Mouse (Mus musculus) 3134 (cell line): Measurements from ENCODE around the gene Tmem184b.

Experiments used
- DNase-seq: peaks from one replicate; pipeline ENCODE4 v3.0.0-alpha.2; 2011; ENCODE audit warnings: low spot score; ENCODE audit not compliant: insufficient read length; ENCODE audit errors: extremely low read depth

Gene Tmem184b

DNA sequence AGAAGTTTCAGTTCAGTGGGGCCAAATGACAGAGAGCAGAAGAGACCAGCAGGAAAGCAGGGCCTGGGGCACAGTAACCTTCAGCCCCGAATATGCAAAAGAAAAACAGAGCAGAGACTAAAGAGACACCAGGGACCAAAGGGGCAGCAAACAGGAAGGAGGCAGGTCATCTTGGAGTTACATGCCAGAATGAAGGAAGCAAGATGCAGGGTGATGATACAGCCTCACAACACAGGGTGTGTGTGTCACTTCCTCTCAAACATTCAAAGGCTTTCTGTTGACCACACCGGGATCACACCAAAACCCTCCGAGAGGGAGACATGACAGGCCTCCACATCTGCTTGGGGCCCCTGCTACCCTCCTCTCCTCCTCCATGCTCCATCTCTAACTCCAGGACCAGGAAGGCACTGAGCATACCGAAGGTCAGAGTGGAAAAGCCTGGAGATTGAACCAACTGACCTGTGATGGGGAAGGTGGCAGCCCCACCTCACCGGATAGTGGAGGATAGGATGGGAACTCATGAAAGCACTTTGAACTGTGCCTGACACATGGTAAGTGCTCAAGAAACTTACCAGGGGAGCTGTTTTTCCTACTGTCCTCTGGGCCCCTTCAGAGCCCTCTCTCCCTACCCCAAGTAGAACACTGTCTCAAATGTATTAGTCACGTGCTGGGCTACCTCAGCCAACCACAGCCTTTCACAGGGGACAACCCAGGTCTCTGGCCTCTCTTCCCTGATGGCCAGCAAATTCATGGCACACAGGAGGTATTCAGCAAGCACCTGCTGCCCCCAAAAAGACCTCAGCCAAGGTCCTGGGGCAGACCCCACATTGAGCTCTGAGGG, 3.0 kb downstream of the Tmem184b start:
- no peak for DNase-seq

DNA sequence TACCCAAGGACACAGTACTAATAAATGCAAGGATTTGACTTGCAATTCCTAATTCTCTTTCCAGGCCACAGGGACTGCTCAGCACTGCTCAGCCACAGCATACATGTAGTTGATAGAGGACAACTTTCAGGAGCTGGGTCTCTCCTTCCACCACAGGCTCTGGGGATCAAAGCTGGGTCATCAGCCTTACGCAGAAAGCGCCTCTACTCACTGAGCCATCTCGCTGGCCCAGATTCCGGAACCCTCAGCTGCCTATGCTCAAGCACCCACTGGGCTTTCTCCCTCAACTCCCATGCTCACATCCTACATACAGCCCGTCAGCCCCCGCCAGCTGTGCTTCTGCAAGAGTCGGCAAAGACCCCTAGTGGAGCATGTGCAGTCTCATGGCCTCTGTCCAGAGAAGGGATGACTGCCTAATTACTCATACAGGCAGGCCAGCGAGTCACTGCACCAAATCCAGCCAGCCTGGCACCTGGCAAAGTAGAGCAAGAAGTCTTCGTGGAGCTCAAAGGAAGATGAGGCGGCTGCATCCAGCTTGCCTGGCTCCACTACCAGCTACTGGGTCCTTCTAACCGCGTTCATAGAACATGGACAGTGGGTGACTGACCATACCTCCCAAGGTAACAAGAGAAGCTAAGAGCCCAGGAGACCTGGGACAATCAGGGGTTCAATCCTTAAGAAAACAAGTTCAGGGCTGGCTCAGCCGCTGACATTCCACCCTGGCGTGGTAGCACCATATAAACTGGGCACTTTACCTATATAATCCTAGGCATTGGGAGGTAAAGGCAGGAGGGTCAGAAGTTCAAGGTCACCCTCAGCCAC, 3.9 kb downstream of the Tmem184b start:
- no peak for DNase-seq

DNA sequence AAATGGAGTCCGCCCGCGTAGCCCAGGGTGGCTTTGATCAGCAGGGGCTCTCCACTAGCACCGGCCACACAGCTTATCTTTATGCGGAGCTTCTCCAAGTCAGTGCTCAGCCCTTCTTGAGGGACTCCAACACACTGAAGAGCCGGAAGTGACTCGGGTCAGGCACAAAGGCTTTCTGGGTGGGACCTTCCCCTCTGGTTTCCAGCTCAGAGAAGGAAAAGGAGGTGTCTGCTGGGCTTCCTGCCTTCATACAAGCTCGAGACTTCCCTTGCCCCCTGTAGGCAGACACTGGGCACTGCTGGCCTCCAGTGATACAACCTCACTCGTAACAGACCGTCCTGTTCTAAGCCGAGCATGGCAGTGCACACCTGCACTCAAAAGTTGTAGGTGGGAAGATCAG, 6.6 kb downstream of the Tmem184b start:
- DNase-seq = no peak

DNA sequence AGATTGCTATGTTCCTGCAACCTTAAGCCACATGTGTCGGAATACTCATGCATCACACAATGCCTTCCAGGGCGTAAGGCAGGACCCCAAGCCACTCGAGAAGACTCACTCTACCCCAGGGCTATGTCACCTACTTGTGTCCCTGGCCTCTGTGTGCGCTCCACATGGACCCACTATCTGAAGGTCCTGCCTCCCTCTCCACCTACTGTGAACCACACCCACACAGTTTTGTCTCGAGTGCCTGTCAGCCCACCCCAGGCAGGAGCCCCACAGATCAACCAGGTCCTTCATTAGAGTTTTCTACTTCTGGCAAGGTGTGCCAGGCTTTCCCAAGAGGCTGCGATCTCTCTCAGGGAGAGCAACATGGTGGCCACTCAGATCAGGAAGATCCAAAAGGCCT, 8.1 kb downstream of the Tmem184b start:
- DNase-seq = no peak

DNA sequence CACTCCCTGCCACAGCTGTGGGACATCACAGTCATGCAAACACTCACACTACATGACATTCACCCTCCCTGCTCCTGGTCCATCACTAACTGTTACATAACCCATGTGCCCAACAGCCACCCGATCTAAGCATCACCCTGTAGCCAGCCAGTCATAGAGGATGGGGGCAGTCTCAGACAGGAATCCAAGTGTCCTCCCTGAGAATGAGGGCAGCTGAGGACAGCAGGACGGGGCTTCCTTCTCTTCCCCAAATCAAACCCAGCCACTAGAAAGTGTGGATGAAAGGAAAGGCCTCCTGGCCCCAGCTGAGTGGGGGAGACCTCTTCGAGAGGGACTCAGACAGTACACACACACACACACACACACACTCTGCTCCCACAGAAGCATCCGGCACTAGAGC, 8.5 kb downstream of the Tmem184b start:
- DNase-seq = no peak

DNA sequence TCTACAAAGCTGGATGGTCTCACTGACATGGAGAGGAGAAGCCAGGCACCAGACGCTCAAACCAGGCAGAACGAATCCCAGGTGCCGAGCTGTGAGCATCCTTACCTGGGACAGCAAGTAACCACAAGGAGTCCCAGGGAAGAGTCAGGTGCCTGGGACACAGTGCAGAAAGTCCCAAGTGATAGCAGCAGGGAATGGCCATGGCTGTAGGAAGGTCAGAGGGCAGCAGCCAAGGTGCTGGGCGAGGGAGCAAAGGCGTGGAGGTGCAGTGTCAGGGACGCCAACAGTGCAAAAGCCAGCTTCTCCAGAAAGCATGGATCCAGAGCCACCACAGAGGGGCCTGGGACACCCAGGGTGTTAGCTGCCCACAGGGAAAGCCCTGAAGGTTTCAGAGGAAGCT, 10.3 kb downstream of the Tmem184b start:
- DNase-seq = no peak

DNA sequence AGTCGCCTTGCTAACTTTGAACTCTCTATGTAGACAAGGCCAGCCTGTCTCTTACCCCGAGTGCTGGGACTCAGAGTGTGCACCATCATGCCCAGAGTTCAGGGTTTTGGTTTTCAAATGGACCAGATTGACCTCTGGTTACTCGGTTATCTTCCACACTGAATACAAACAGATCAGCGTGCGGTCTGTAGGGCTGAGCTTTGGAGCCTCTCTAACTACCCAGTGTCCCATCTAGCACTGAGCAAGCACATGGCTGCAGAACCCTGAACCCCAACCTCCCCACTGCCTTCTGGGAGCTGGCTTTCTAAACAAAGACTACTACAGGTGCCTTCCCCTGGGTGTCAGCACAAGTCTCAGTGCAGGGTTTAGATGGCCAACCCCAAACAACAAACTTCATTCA, 10.8 kb downstream of the Tmem184b start:
- DNase-seq = no peak

DNA sequence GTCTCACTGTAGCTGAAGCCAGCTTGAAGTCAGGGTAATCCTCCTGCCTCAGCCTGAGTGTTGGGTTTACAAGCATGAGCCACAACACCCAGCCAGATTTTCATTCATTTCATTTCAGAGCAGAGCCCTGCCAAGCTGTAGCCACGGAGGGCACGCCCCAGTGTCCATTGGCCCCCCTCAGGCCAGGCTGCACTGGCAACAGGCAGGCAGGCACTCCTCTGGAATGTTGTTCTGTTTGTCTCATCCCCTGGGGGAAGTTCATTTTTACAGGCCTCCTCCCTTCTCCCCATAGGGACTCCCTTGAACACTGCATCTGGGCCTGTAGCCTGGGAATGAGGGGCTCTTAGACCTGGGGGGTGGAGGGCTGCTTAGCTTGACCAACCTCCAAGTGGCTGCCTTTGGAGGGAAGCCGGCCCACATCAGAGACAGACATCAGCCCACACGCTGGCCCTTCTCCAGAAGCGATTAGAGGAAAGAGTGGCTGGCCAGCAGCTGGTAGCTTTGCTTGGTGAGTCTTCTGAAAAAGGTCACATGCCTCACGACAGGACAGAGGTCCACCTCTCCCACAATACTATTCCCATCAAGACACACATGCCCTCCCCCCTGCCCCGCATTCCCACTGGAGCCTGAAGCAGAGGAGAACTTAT, 11.8 kb downstream of the Tmem184b start:
- DNase-seq = peak; percentile 90

DNA sequence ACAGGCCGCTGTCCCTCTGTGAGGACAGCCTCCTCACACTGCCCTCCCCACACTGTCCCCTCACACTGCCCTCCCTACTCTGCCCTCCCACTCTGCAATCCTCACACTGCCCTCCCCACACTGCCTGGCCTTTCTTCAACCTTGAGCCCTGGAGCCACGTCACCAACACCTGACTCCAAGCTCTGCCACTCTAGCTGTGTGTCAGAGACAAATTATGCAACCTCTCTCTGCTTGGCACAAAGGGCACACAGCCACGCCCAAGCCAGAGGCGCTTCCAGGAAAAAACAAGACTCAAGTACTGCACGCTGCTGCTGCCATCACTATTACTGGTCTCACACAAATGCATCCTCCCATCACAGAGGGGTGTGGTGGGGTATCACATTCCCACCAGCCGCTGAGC, 12.9 kb downstream of the Tmem184b start:
- DNase-seq = peak; percentile 82

DNA sequence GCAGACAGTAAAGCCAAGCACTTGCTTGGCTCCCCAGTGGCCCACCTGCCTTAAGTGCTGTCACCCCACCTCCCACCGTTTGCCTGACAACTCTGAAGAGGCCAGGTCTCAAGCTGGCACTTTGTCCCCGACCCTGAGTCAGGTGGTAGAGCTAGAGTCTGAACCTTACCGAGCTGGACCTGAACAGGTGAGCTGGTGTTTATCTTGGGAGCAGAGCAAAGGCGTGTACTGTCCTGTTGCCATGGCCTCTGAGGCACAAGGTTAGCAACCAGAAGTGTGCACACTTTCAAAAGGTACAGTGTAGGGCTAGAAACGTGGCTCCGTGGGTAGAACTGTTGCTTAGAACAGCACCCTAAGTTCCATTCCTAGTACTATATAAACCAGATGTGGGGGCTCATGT, 15.2 kb downstream of the Tmem184b start:
- no peak for DNase-seq

DNA sequence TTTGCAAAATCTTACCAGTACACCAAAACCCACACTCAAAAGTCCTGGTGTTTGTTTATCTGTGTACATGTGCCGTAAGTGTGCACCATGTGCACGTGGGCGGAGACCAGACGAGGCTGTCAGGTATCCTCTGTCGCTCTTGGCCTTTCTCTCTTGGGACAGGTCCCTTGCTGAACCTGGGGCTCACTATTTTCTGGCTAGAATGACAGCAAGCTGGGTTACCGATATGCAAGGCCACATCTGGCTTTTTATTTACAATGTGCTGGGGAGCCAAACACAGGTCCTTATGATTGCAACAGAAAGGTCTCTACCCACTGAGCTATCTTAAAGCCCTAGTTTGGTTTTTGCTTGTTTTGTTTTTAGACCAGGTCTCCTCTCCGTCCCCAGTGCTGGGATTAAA, 15.8 kb downstream of the Tmem184b start:
- no peak for DNase-seq

DNA sequence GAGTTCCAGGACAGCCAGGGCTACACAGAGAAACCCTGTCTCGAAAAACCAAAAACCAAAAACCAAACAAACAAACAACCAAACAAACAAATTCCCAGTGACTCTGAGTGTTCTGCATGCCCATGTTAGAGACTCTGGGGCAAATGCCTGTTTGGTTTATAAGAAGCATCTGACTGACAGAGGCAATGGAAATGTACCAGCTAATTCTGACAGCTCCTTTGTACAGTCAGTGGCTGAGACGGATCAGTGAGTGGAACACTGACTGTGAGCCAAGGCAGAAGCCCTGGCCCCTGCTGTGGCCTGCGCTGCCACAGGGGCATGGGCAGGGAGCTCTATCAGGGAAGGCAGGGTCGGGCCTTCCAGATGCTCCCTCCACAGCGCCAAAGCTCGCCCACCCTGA, 16.3 kb downstream of the Tmem184b start:
- DNase-seq = no peak

DNA sequence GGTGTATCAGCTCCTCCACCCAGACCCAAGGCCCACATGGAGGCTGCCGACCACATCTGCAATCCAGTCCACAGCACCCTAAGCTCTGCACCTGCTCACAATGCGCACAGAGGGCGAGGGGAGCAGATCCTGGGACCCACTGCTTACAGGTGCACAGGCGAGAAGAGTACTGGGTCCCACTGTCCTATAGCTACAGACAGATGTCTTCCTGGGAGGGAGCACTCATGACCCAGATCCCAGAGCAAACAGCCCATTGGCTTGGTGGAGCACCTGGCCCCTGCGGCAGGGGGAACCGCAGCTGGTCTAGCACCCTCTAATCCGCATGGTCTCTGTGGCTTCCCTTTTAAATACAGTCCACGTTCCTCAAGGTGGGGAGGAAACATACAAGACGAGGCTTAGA, 21.7 kb downstream of the Tmem184b start:
- DNase-seq = no peak

DNA sequence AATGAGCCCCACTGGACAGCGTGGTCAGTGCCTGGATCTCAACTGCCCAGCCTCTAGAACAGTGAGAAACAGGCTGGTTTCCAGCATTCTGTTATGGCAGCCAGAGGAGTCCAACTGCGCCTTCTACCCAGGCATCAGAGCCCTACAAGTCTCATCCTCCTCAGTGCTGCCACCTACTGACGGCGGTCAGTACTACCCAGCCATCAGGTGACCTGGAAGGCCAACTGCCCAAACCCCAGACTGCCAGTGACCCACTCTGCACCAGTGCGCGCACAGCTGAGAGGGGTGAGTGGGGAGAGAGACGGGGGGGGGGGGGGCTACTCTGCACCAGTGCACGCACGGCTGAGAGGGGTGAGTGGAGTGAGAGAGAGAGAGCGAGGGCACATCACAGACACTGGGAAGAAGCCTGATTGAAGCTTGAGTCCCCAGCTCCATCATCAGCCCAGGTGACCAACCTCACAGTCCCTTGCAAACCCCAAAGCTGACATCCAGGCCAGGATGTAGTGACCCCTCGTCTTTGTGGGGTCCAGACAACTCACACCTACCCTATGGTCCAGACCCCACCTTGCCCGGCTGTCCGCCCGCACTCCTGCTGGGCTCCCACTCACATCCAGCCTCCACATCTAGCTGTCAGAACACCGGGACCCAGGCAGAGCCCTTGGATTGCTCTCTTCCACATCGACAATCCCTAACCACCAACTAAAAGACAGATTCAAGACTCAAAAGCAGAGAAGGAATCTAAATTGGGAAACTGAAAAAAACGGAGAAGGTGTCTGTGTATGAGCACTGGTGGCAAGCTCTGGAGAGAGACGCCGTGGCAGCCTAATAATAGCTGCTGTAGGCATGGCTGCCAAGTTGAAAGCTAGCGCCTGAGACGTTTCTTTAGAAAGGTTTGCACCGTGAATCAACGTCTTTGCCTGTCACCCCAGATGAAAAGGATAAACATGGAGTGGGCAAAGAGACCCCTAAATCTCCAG, 22.6 kb downstream of the Tmem184b start:
- DNase-seq = no peak

DNA sequence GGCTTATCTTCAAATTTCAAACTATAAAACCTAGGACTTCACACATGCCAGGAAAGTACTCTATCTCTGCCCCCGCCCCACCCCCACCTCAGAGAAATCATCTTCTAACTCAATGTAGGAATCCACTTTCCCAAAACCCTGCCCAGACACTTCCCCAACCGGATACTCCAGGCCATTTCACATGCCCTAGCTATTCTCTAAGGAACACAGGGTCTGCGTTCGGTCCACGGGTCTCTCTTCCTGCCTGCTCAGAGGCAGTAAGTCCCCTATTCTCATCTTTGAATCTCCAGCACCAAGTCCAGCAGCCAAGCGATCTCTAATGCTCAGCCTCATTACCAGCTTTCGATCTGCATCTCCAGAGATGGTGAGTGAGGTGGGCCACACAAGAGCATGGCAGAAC, 23.7 kb downstream of the Tmem184b start:
- DNase-seq = no peak

DNA sequence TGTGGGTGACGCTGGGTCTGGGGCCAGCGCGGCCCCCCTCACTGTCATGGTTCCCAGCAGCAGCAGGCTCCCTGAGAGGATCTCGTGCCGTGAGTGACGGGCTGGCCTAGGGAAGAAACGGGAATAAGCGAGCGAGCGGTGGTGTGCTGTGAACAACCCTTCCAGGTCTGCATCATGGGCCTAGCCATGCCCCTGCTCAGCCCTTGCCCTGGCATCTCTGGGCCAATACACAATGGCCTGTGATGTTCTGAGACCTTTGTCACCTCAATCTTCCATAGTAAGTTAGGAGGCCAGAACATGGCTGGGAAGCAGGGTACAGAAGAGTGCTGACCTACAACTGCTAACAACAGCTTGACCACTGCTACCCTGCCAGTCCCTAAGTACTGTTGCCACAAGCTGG, 24.8 kb downstream of the Tmem184b start:
- no peak for DNase-seq

DNA sequence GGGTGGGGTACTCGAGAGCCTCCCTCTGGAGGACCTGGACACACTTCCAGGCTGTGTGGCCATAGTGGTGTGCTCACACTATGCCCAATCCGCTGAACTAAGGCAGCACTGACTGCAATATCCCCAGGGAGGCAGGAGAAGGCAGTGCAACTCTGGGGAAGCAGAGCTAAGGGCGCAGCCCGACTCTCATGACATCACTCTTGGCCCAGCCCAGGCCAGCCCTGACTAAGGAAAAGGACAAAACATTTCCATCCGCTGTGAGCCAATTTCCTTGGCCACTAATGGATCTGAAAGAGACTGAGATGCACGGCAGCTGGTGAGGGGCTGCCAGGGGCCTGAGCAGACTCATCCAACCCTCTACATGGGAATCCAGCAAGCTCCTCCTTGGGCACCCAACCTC, 25.7 kb downstream of the Tmem184b start:
- peak; percentile 56 for DNase-seq

DNA sequence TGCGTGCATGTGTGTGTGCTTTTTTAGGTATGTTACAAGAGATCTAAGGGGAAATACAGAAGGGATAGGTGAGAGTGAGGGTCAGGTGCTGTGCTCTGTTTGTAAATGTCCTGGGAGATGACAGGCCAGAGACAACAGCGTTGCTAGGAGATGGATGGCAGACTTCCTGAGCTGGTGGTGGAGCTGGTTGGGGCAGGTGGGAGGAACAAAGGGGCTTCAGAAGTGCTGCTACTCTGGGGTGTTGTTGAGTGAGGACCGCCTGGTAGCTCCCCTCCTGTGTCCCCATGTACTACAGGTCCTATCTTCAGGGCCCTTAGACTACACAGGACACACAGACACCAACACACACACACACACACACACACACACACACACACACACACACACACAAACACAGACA, 28.6 kb downstream of the Tmem184b start:
- no peak for DNase-seq

DNA sequence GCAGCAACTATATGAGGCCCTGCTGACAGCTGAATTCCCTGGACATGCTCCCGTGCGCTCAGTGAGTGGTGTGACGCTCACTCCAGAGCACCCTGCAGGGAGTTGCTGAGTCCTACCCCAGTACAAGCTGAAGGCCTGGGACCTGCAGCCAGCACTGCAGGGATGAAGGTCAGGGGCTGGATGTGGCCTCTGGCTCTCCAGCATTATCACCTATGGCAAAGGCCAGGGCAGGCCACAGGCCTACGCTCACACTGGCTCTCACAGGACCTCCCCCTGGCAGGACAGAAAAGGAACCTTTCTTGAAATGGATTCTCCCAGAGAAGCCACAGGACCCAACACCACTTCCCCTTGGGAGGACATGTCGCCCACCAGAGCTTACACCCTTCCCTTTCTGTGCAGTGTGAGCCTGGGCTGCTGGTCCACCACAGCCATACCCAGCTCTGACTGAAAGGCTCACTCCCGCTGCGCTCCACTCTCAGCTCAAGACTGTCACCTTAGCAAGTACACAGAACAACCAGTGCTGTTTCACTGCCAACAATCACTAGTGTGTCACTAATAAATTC, 33.0 kb downstream of the Tmem184b start:
- DNase-seq = no peak
